Mouse (Mus musculus): ENCODE data around the gene Tubgcp2. TPM values are rescaled to one million over a fixed set of nuclear protein-coding genes. Genes with fewer than 3 reads are reported as not detected.

The Tubgcp2 gene
- total RNA-seq, 2 experiments from 2014 or later, result 34.5 to 36.1 TPM

GRCm38 (mm10) chr7:139951079-139951478 is 85.4 kb downstream of the Tubgcp2 start:
- DNase-seq (ENCODE audit: low spot score in 2 of 2), result no peak

GRCm38 (mm10) chr7:139950283-139950971 is 86.0 kb downstream of the Tubgcp2 start:
- no peak for DNase-seq (ENCODE audit: low spot score in 2 of 2)

- DNase-seq (ENCODE audit: low spot score in 2 of 2), result no peak
These were observed 86.6 kb downstream of the Tubgcp2 start for GRCm38 (mm10) chr7:139949893-139950282.

GRCm38 (mm10) chr7:139946032-139946431 is 90.4 kb downstream of the Tubgcp2 start:
- DNase-seq (ENCODE audit: low spot score in 2 of 2), result no peak

Small RNA genes lying within 50 kb of the gene (microRNA-seq; reads per million reads assigned to microRNA genes)
- 1.2 to 1.3 reads per million in 2 experiments for gene Mir202
- gene Mir7062, result 1.1 to 2.5 reads per million in 2 experiments
- gene mmu-mir-7686, result 0 to 0.42 reads per million in 2 experiments

Other genes starting within 250 kb of the Tubgcp2 start
- 10 to 100 TPM; 57.0 to 71.9 TPM for gene Adgra1, start 202.5 kb downstream of the Tubgcp2 start, total RNA-seq (2021)
- 10 to 100 TPM; 67.7 to 74.7 TPM for gene Kndc1, start 142.0 kb downstream of the Tubgcp2 start, total RNA-seq (2021)
- gene Utf1, start 92.9 kb downstream of the Tubgcp2 start, total RNA-seq (2021), result not detected
- gene 6430531B16Rik, start 57.9 kb downstream of the Tubgcp2 start, total RNA-seq (2021), result 1 to 10 TPM in 1 of 2 experiments, under 1 TPM in 1; 0.96 to 1.7 TPM
- gene Adam8, start 44.1 kb downstream of the Tubgcp2 start, total RNA-seq (2021), result 1 to 10 TPM; 3.3 TPM
- gene Zfp511, start 278 bp downstream of the Tubgcp2 start, total RNA-seq (2021), result 10 to 100 TPM; 22.2 to 26.3 TPM
- not detected for gene Msx3, start 12.4 kb upstream of the Tubgcp2 start, total RNA-seq (2021)
- 100 to 1,000 TPM; 188 to 210 TPM for gene Caly, start 45.9 kb upstream of the Tubgcp2 start, total RNA-seq (2021)
- gene Prap1, start 56.7 kb upstream of the Tubgcp2 start, total RNA-seq (2021), result not detected
- gene Fuom, start 65.8 kb upstream of the Tubgcp2 start, total RNA-seq (2021), result 10 to 100 TPM; 51.3 to 51.4 TPM
- gene Paox, start 79.1 kb upstream of the Tubgcp2 start, total RNA-seq (2021), result 1 to 10 TPM; 4.7 to 5.0 TPM
- 10 to 100 TPM; 54.7 to 55.9 TPM for gene Echs1, start 79.8 kb upstream of the Tubgcp2 start, total RNA-seq (2021)
- gene Mtg1, start 100.9 kb upstream of the Tubgcp2 start, total RNA-seq (2021), result 10 to 100 TPM; 20.3 to 27.5 TPM
- gene Sprn, start 118.2 kb upstream of the Tubgcp2 start, total RNA-seq (2021), result 100 to 1,000 TPM; 119 to 120 TPM
- not detected for gene Olfr522, start 128.1 kb upstream of the Tubgcp2 start, total RNA-seq (2021)
- gene Olfr523, start 136.5 kb upstream of the Tubgcp2 start, total RNA-seq (2021), result not detected
- gene Olfr524, start 169.3 kb upstream of the Tubgcp2 start, total RNA-seq (2021), result not detected
- gene Cd163l1, start 181.6 kb upstream of the Tubgcp2 start, total RNA-seq (2021), result not detected
- under 1 TPM; 0.40 to 0.42 TPM for gene 5830411N06Rik, start 210.6 kb upstream of the Tubgcp2 start, total RNA-seq (2021)

All from left cerebral cortex, adult 18-20 months (tissue).